Mouse (Mus musculus) mesoderm, embryonic 11.5 days (tissue): ENCODE results near the gene Stx11.

ENCODE experiments used
- DNase-seq: peaks from one replicate; pipeline ENCODE4 v3.0.0-alpha.2; 2012; ENCODE audit warnings: low read depth, low spot score

The Stx11 gene

DNA sequence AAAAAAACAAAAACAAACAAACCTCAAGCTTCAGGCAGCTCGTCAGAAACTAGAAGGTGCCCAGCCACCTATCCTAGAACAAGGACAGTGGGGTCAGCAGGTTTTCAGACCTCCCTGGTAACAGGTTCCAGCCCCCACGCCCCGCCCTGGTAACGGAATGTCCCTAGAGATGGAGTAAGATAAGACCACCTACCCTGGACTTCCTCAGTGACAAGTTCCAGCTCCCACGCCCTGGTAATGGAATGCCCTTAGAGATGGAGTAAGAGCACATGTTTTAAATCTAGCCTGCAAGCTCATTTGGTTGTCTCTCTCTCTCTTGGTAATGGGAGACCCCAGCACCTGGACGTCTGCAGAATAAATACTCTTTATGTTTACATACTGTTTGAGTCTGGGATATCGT is 48.3 kb downstream of the Stx11 start:
- DNase-seq: no peak

DNA sequence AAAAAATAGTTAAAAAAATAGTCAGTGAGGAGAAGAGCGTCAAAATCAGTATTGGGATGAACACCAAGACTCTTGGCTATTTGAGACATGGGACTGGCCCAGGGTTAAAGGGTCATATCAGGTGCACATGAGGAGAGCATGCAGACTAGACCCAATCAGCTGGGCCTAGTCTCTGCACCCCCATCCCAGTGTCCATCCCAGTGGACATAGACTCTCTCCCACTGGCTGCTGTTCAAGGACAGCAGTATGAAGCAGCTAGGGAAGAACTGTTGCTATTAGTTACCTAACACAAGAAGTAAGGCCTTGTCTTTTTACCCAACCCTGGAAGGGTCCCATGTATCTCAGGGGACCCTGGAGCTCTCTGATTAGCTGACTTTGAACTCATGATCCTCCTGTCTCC is 49.9 kb downstream of the Stx11 start:
- no peak for DNase-seq

DNA sequence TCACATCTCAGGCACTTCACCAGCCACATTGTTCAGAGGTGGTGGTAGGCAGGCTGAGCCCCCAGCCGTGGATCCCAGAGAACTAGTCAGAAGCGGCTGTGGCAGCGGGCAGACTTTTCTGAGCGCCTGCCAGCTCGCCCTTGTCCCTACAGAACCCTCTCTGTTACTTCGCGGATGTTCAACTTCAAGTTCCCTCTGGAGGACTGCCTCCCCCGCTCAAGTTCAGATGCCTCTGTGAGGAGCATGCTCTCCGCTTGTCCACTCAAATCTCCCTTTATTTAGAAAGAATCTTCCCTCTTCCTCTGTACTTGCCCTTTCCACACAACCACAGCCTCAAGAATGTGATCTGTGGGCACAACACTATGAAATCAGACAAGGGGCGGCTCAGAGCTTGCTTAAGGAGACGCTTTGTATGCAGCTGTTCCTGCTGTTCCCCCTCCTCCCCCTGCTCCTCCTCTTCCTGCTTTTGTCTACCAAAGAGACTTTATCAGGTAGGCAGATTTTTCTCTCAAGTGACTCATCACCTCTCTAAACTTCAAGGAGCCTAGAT is 52.0 kb downstream of the Stx11 start:
- DNase-seq: no peak

DNA sequence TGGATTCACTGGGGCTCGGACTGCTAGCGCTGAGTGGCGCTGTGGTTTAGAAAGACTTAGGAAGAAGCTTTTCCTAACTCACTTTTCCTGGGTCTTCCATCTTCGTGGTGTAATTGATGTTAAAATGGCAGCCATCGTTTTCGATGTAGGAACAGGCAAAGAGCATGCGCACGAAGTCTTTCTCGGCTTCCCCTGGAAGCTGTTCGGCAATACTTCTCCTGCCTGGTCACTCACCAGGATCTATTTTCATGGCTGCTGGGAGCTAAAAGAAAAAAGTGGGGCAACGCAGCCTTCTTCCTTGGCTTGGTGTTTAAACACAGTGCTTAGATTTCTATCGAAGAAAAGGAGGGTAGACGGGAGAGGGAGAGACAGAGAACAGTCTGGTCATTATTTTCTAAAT is 52.6 kb downstream of the Stx11 start:
- no peak for DNase-seq

DNA sequence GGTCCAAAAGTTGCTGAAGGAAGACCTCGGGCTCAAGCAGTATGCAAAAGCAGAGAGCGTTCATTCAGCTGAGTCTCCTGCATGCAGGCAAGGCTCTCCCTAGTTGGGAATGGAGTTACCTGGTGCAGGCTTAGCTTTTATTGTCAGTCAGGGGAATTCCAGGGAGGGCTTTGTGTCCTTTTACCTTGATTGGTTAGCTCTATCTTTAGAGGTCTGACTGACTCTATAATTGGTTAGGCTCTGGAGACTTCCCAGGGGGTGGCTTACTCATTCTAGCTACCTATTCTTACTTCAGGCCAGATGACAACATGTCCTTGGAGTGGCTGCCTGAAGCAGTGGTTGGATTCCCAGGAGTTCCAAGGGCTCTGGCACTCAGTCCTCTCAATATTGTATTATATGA is 54.2 kb downstream of the Stx11 start:
- no peak for DNase-seq

DNA sequence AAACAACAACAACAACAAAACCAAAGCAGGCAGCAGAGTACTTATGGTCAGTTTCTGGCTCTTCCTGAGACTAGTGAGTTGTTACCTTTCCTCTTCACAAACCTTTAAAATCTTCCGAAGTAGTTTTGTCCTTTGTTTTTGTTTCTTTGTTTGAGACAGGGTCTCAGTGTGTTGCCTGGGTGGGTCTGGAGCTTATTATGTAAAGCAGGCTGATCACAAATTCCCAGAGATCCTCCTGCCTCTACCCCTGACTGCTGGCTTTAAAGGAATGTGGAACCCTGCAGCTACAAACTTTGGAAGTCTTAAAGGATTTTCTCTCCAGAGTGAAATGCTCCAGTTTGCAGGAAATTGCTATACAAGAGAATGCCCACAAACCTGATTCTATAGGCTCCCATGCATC is 54.9 kb downstream of the Stx11 start:
- no peak for DNase-seq

DNA sequence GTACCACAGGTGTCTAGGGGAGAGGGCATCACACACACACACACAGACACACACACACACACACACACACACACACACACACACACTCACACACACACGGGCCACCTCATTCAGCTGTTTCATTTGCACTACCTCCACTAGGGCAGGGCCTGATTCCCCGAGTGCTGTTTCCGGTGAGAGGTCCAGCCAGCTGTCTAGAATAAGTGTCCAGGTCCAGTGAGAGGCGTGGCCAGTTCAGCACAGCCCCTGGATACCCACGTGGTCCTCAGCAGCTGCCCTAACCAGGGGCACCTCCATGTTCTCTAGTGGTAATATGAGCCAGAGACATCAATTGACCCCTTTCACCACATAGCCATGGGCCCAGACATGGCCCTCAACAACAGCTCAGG is 60.0 kb downstream of the Stx11 start:
- DNase-seq: no peak

DNA sequence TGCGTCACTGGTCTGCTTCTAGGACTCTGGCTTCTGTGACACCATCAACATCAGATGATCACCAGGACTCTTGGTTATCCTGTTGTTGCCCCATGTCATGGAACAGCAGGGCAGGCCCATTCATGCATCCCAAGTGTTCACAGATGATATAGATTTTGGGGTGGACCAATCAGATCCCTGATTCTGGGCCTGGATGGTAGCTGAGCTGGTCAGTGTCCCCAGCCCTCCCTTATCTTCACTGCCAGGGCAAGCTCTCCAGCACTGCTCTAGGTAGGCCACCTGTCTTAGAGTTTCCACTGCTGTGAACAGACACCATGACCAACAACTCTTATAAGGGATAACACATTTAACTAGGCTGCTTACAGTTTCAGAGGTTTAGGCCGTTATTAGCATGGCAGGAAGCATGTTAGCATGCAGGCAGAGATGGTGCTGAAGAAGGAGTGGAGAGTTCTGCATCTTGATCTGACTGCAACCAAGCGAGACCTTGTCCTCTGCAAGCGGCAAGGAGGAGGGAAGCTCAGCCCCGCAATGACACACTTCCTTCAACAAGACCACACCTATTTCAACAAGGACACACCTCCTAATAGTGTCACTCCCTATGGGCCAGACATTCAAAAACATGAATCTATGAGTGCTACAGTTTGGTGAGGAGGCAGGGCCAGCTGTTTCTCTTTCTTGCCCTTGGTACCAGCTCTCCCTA is 60.5 kb downstream of the Stx11 start:
- no peak for DNase-seq

DNA sequence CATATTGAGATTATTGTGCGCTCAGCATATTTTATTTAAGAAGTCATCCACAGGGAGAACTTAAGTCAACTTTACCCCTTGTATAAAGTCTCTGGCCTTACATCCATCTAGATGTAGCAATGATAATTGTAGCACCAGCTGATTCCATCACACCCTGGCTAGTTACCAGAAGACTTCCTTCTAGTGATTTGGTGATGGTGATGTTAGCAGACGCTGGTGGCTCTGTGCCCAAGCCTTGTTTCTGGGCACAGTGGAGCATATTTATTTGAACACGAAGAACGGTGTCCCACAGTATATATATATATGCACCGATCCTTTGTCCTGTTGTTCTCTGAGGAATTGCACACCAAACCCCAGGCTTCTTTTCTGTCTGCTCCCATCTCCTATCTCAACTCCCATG is 64.2 kb downstream of the Stx11 start:
- no peak for DNase-seq

DNA sequence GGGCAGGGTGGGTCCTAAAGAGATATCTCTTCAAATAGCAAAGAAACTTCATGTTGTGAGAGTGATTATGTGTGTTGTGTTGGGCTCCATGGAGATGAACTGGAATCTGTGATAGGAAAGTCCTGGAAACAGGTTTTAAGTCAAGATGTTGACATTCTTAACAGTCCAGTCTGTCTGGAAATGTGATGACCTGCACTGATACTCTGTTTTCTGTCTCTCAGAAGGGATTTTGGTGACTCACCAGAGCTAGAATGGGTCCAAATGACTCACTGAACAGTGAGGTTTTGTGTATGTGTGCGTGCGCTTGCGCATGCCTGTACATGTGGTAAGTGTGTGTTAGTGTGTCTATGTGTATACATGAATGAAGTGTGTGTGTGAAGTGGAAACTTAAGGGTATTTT is 70.8 kb downstream of the Stx11 start:
- DNase-seq: no peak

DNA sequence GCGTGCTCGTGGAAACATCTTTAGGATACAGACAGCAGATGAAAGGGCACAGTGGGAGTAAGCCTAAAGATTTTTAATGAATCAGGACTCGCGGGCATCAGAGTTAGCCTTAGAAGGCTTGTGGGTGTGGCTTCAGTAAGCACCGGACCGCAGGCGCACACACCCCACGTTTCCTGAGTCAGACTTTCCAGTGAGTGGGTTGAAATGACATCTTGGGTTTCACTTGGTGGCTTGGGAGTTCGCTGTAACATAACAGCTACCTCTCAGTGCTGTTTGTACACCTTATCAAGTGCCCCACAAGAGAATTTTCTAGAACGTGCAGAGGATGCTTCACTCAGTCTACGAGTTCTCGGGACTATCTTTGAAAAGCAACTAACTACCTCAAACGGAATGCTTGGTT is 75.7 kb downstream of the Stx11 start:
- no peak for DNase-seq
